Mouse (Mus musculus): ENCODE results near the gene U2af2. TPM values are rescaled to one million over a fixed set of nuclear protein-coding genes. Genes with fewer than 3 reads are reported as not detected.
"Not testable (repeated sequence)": the region's sequence is repeated elsewhere in the genome, so short reads cannot be mapped to it uniquely, and the experiment has no call there.

The U2af2 gene
- polyA plus RNA-seq, 1 experiment from 2014 or later = 203 TPM

DNA sequence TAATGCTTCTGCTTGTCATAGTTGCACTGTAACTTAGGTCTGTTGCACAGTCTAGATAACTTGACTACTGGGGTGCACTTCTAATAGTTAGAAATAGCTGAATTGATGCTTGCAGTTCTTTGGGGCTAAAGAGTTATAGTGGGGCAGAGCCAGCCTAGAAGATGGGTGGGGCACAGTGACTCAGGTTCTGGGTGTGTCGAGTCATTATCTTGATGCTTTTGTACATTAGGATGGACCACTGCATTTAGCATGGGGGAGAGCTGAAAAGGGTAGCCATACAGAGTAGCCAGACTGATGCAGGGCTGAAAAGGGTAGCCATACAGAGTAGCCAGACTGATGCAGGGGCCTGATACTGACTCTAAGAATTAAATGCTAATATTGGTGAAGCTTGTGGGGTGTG is 11.6 kb downstream of the U2af2 start:
- 96% methylated on average over 1 of the region's 1 CpGs for WGBS
- no peak overlapping the region for H3K27ac ChIP-seq (replicated peaks; ENCODE audit: low read depth, low read length)
- DNase-seq (ENCODE audit: low spot score) (no peak), ATAC-seq (ENCODE audit: insufficient number of reproducible peaks, low FRiP score, low TSS enrichment, low read depth) (no peak)
- H3K4me2 ChIP-seq (ENCODE audit: low read depth, severe bottlenecking) = no peak overlapping the region
- H3K27me3 ChIP-seq (ENCODE audit: control insufficient read depth, insufficient read depth, low read length) = no peaks in the 10 kb centered on the region
- peaks cover 30% of the 10 kb centered on the region for H3K36me3 ChIP-seq (ENCODE audit: control insufficient read depth, insufficient read depth, low read length)
- H3K4me1 ChIP-seq (ENCODE audit: control insufficient read depth, insufficient read depth, low read length) = no peaks in the 10 kb centered on the region
- no peak overlapping the region for H3K4me3 ChIP-seq (ENCODE audit: low read depth, low read length)
- H3K9ac ChIP-seq (ENCODE audit: low read length) = no peak overlapping the region
- no peaks in the 10 kb centered on the region for H3K9me3 ChIP-seq (ENCODE audit: control insufficient read depth, low read length)

DNA sequence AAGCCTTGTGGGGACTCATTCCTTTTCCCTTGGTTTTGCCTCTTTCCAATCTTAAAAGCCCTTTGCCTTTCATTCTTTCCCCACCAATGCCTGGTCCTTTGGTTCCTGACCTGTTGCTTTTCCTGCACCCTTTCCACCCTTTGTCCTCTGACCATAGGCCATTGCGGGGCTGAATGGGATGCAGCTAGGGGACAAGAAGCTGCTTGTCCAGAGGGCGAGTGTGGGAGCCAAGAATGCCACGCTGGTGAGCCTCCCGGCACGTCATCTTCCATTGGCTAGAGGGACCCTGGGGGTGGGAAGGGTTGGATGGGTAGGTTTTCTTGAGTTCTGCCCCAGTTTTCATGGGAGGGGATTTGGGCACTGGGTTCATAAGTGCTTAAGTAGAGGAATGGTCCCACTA is 13.0 kb downstream of the U2af2 start:
- peaks cover 32% of the 10 kb centered on the region for H3K36me3 ChIP-seq (ENCODE audit: control insufficient read depth, insufficient read depth, low read length)
- H3K4me1 ChIP-seq (ENCODE audit: control insufficient read depth, insufficient read depth, low read length) = no peaks in the 10 kb centered on the region
- no peak overlapping the region for H3K4me3 ChIP-seq (ENCODE audit: low read depth, low read length)
- H3K27me3 ChIP-seq (ENCODE audit: control insufficient read depth, insufficient read depth, low read length) = no peaks in the 10 kb centered on the region
- no peak for DNase-seq (ENCODE audit: low spot score)
- no peak overlapping the region for H3K4me2 ChIP-seq (ENCODE audit: low read depth, severe bottlenecking)
- no peak overlapping the region for H3K27ac ChIP-seq (replicated peaks; ENCODE audit: low read depth, low read length)
- H3K9me3 ChIP-seq (ENCODE audit: control insufficient read depth, low read length) = no peaks in the 10 kb centered on the region
- no peak overlapping the region for H3K9ac ChIP-seq (ENCODE audit: low read length)
- 97% methylated on average over 5 of the region's 5 CpGs for whole genome bisulfite sequencing
- ATAC-seq (ENCODE audit: insufficient number of reproducible peaks, low FRiP score, low TSS enrichment, low read depth) = no peak

DNA sequence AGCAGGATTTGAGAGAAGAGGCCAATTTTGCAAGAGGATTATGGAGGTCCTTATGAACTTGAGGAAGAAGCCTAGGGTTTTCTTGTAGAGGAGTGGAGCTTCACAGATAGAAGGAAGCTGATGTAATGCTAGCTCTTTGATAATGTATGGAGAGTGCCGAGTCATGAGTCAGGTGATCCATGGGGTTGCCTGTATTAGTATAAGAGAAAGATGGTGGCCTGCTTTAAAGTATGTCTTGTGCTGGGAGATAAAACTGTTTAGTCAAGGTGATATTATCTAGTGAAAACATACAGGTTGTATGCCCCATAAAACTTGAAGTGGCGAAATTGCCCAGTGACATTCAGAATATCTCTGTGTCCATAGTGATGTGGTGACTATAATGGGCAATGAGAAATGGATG is 15.0 kb downstream of the U2af2 start:
- no peak for DNase-seq (ENCODE audit: low spot score)
- H3K4me3 ChIP-seq (ENCODE audit: low read depth, low read length) = no peak overlapping the region
- WGBS = 84% methylated on average over 2 of the region's 2 CpGs
- no peaks in the 10 kb centered on the region for H3K4me1 ChIP-seq (ENCODE audit: control insufficient read depth, insufficient read depth, low read length)
- no peak overlapping the region for H3K27ac ChIP-seq (replicated peaks; ENCODE audit: low read depth, low read length)
- H3K27me3 ChIP-seq (ENCODE audit: control insufficient read depth, insufficient read depth, low read length) = no peaks in the 10 kb centered on the region
- H3K9me3 ChIP-seq (ENCODE audit: control insufficient read depth, low read length) = no peaks in the 10 kb centered on the region
- ATAC-seq (ENCODE audit: insufficient number of reproducible peaks, low FRiP score, low TSS enrichment, low read depth) = no peak
- H3K9ac ChIP-seq (ENCODE audit: low read length) = no peak overlapping the region
- H3K36me3 ChIP-seq (ENCODE audit: control insufficient read depth, insufficient read depth, low read length) = peaks cover 24% of the 10 kb centered on the region
- no peak overlapping the region for H3K4me2 ChIP-seq (ENCODE audit: low read depth, severe bottlenecking)

DNA sequence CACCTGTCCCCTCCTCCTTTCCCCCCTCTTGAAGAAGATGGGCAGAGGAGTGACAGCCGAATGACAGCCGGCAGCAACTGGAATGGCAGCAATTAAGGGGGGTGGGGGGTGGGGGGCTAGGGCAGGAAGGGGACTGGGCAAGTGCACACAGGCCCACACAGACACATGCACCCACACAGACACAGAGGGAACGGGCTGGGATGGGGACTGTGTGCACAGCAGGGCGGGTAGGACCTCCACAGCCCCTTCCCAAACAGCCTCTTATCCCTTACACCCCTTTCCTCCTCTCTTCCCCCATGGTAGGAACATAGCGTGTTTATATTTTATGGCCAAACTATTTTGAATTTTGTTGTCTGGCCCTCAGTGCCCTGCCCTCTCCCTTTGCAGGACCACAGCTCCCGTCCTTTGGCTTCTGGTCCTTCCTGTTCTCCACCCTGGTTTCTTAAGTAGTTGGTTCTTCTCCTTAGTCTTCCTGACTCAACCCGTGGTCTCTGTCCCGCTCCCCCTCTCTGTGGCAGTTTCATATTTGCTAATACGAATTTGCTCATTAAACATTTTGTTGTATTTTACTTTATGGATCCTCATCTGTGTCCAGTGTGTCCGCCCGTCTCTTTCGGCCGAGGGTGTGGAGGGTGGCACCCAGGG is 17.5 kb downstream of the U2af2 start:
- H3K36me3 ChIP-seq (ENCODE audit: control insufficient read depth, insufficient read depth, low read length) = peaks cover 22% of the 10 kb centered on the region
- H3K4me2 ChIP-seq (ENCODE audit: low read depth, severe bottlenecking) = peak overlapping the region; percentile 37; the same call in 1 of the 2 replicates
- H3K9me3 ChIP-seq (ENCODE audit: control insufficient read depth, low read length); DNase-seq (ENCODE audit: low spot score); H3K9ac ChIP-seq (ENCODE audit: low read length); H3K4me1 ChIP-seq (ENCODE audit: control insufficient read depth, insufficient read depth, low read length); H3K27me3 ChIP-seq (ENCODE audit: control insufficient read depth, insufficient read depth, low read length): not testable (repeated sequence)
- 48% methylated on average over 9 of the region's 13 CpGs for WGBS
- H3K4me3 ChIP-seq (ENCODE audit: low read depth, low read length) = peak overlapping the region; percentile 96
- peak; percentile 24 for ATAC-seq (ENCODE audit: insufficient number of reproducible peaks, low FRiP score, low TSS enrichment, low read depth)
- peak overlapping the region; percentile 84; the same call in 1 of the 2 replicates for H3K27ac ChIP-seq (replicated peaks; ENCODE audit: low read depth, low read length)

DNA sequence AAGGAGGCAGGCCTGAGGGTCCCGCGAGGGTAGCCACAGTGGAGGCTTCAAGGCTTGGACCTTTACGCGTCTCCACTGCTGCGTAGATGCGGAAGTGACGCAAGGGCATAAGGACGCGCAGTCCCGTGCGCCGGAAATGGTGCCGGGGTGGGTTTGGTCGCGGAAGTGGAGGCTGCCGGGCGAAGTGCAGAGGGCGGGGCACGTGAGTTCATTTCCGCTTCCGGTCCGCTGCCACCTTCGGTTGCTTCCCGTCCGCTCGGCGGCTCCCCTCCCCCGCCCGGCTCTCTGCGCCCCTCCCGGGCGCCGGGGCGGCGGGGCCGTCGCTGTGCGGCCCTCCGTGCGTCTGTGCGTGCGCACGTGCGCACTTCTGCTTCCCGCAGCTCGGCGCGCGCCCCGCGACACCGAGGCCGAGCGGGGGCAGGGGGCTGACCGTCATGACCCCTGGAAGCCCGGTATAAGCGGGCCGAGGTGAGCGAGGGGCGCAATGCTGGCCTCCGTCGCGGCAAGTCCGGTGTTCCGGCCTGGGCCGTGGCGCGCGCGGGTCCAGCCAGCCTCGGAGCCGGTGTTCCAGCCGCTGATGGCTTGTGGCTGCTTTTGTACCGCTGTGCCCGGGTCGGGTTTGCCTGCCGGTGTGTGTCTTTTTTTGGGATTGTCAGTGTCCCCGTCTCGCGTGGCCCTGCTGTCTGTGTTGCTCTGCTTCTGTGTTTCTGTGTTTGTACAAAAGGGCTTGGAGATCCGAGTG is 18.2 kb downstream of the U2af2 start, which contains the start of gene Epn1:
Gene Epn1, plus strand, starts transcription at position 226 of the 742 bp plus-strand sequence.
- peak within 1 kb of the TSS; percentile 84 for H3K27ac ChIP-seq (replicated peaks; ENCODE audit: low read depth, low read length)
- peaks cover 19% of the 10 kb centered on the region for H3K36me3 ChIP-seq (ENCODE audit: control insufficient read depth, insufficient read depth, low read length)
- DNase-seq (ENCODE audit: low spot score) (peak; percentile 96), ATAC-seq (ENCODE audit: insufficient number of reproducible peaks, low FRiP score, low TSS enrichment, low read depth) (peak; percentile 96)
- peak within 1 kb of the TSS; percentile 37 for H3K4me2 ChIP-seq (ENCODE audit: low read depth, severe bottlenecking)
- under 1% methylated on average over 63 of the region's 81 CpGs for WGBS
- peak within 1 kb of the TSS; percentile 92 for H3K9ac ChIP-seq (ENCODE audit: low read length)
- no peaks in the 10 kb centered on the region for H3K4me1 ChIP-seq (ENCODE audit: control insufficient read depth, insufficient read depth, low read length)
- no peaks in the 10 kb centered on the region for H3K27me3 ChIP-seq (ENCODE audit: control insufficient read depth, insufficient read depth, low read length)
- no peaks in the 10 kb centered on the region for H3K9me3 ChIP-seq (ENCODE audit: control insufficient read depth, low read length)
- H3K4me3 ChIP-seq (ENCODE audit: low read depth, low read length) = peak within 1 kb of the TSS; percentile 96

GRCm38 (mm10) chr7:5080815-5081214 is 18.9 kb downstream of the U2af2 start:
- Histone ChIP-seq H3K4me3 (ENCODE audit: low read depth, low read length) (peak overlapping the region; percentile 96), H3K27ac (replicated peaks; ENCODE audit: low read depth, low read length) (no peak overlapping the region), H3K4me1 (ENCODE audit: control insufficient read depth, insufficient read depth, low read length) (no peaks in the 10 kb centered on the region), H3K9ac (ENCODE audit: low read length) (peak overlapping the region; percentile 92), H3K27me3 (ENCODE audit: control insufficient read depth, insufficient read depth, low read length) (no peaks in the 10 kb centered on the region), H3K36me3 (ENCODE audit: control insufficient read depth, insufficient read depth, low read length) (peaks cover 18% of the 10 kb centered on the region), H3K9me3 (ENCODE audit: control insufficient read depth, low read length) (no peaks in the 10 kb centered on the region), H3K4me2 (ENCODE audit: low read depth, severe bottlenecking) (peak overlapping the region; percentile 37)
- no peak for ATAC-seq (ENCODE audit: insufficient number of reproducible peaks, low FRiP score, low TSS enrichment, low read depth)
- DNase-seq (ENCODE audit: low spot score) = peak; percentile 33
- WGBS = 20% methylated on average over 6 of the region's 6 CpGs

GRCm38 (mm10) chr7:5081241-5081640 is 19.3 kb downstream of the U2af2 start:
- DNase-seq (ENCODE audit: low spot score) (no peak), ATAC-seq (ENCODE audit: insufficient number of reproducible peaks, low FRiP score, low TSS enrichment, low read depth) (no peak)
- no peaks in the 10 kb centered on the region for H3K4me1 ChIP-seq (ENCODE audit: control insufficient read depth, insufficient read depth, low read length)
- 79% methylated on average over 6 of the region's 6 CpGs for WGBS
- H3K9ac ChIP-seq (ENCODE audit: low read length) = no peak overlapping the region
- peak overlapping the region; percentile 96 for H3K4me3 ChIP-seq (ENCODE audit: low read depth, low read length)
- peak overlapping the region; percentile 37 for H3K4me2 ChIP-seq (ENCODE audit: low read depth, severe bottlenecking)
- H3K9me3 ChIP-seq (ENCODE audit: control insufficient read depth, low read length) = no peaks in the 10 kb centered on the region
- H3K27ac ChIP-seq (replicated peaks; ENCODE audit: low read depth, low read length) = no peak overlapping the region
- H3K36me3 ChIP-seq (ENCODE audit: control insufficient read depth, insufficient read depth, low read length) = peaks cover 19% of the 10 kb centered on the region
- H3K27me3 ChIP-seq (ENCODE audit: control insufficient read depth, insufficient read depth, low read length) = no peaks in the 10 kb centered on the region

GRCm38 (mm10) chr7:5081939-5082338 is 20.0 kb downstream of the U2af2 start:
- no peak for ATAC-seq (ENCODE audit: insufficient number of reproducible peaks, low FRiP score, low TSS enrichment, low read depth)
- no peak for DNase-seq (ENCODE audit: low spot score)
- no peak overlapping the region for H3K9ac ChIP-seq (ENCODE audit: low read length)
- H3K4me2 ChIP-seq (ENCODE audit: low read depth, severe bottlenecking) = no peak overlapping the region
- H3K4me1 ChIP-seq (ENCODE audit: control insufficient read depth, insufficient read depth, low read length) = no peaks in the 10 kb centered on the region
- H3K36me3 ChIP-seq (ENCODE audit: control insufficient read depth, insufficient read depth, low read length) = peaks cover 16% of the 10 kb centered on the region
- no peak overlapping the region for H3K4me3 ChIP-seq (ENCODE audit: low read depth, low read length)
- no peaks in the 10 kb centered on the region for H3K9me3 ChIP-seq (ENCODE audit: control insufficient read depth, low read length)
- H3K27ac ChIP-seq (replicated peaks; ENCODE audit: low read depth, low read length) = no peak overlapping the region
- no peaks in the 10 kb centered on the region for H3K27me3 ChIP-seq (ENCODE audit: control insufficient read depth, insufficient read depth, low read length)
- WGBS = 97% methylated on average over 2 of the region's 2 CpGs

All from limb, embryonic 11.5 days (tissue).